Mouse (Mus musculus) midbrain, postnatal 0 days (tissue): ENCODE measurements around the gene Ncam1. TPM values are rescaled to one million over a fixed set of nuclear protein-coding genes. Genes with fewer than 3 reads are reported as not detected.

Experiments used
- ATAC-seq: fragments of 200-750 bp; cut with Nextera tagmentation; 2 replicates; pipeline ENCODE4 v1.8.0; 2017; ENCODE audit warnings: moderate number of reproducible peaks, mild to moderate bottlenecking, moderate TSS enrichment, moderate library complexity; ENCODE audit not compliant: low FRiP score
- DNase-seq: peaks from one replicate; pipeline ENCODE4 v3.0.0-alpha.2; 2015; ENCODE audit warnings: low spot score
- H3K27ac ChIP-seq: fragments of 300-500 bp; sonication (generic); 2 replicates; pipeline ENCODE4 v1.5.1; 2014; ENCODE audit warnings: low read depth, mild to moderate bottlenecking, low read length, mixed read lengths
- H3K27me3 ChIP-seq: fragments of 300-500 bp; sonication (generic); 2 replicates; pipeline ENCODE4 v1.6.1; 2014; ENCODE audit warnings: low read length, control low read depth, mixed read lengths; ENCODE audit not compliant: insufficient read depth
- H3K36me3 ChIP-seq: fragments of 300-500 bp; sonication (generic); 2 replicates; pipeline ENCODE4 v1.6.1; 2014; ENCODE audit warnings: low read length, control low read depth, mixed read lengths; ENCODE audit not compliant: insufficient read depth
- H3K4me1 ChIP-seq: fragments of 300-500 bp; sonication (generic); 2 replicates; pipeline ENCODE4 v1.6.1; 2014; ENCODE audit warnings: mild to moderate bottlenecking, control low read depth, antibody characterized with exemption, low read length, mixed read lengths; ENCODE audit not compliant: insufficient read depth
- H3K4me2 ChIP-seq: fragments of 300-500 bp; sonication (generic); 2 replicates; pipeline ENCODE4 v1.6.1; 2014; ENCODE audit warnings: low read depth, mild to moderate bottlenecking, low read length, mixed read lengths; ENCODE audit not compliant: poor library complexity, severe bottlenecking
- H3K4me3 ChIP-seq: fragments of 300-500 bp; sonication (generic); 2 replicates; pipeline ENCODE4 v1.5.1; 2014; ENCODE audit warnings: low read depth, mild to moderate bottlenecking, low read length, moderate library complexity
- H3K9ac ChIP-seq: fragments of 300-500 bp; sonication (generic); replicated peaks from 2 replicates; pipeline ENCODE4 v1.6.1; 2014; ENCODE audit warnings: mild to moderate bottlenecking, low read length, moderate library complexity, mixed read lengths; ENCODE audit not compliant: poor library complexity, severe bottlenecking
- H3K9me3 ChIP-seq: fragments of 300-500 bp; sonication (generic); 2 replicates; pipeline ENCODE4 v1.6.1; 2016; ENCODE audit warnings: low read length, control low read depth
- CTCF ChIP-seq: IDR thresholded peaks from 2 replicates; pipeline ENCODE4 v1.5.1; 2016; ENCODE audit warnings: antibody characterized with exemption, mild to moderate bottlenecking
- WGBS: fragments of 180-500 bp; shearing (Covaris S2); extraction: QIAGEN DNeasy Blood & Tissue Kit; methylation state at CpG from one replicate; pipeline ENCODE4 v1.1.7; 2014; 5-methylcytosine and 5-hydroxymethylcytosine counted together
- polyA plus RNA-seq: library from polyadenylated mRNA; unstranded; fragments of >200 nt; fragmentation: Nextera tagmentation; extraction: Ambion mirVana; gene quantifications from 2 replicates; pipeline ENCODE4 v1.2.1, GENCODE M21; 2015
- total RNA-seq: library from RNA; depleted of rRNA; stranded (reverse); fragments of >200 nt; gene quantifications from 2 replicates; pipeline ENCODE4 v1.2.3, GENCODE M21; 2014

Ncam1 gene
- total and polyA plus RNA-seq, 2 experiments from 2014 or later, result 603 to 685 TPM

DNA sequence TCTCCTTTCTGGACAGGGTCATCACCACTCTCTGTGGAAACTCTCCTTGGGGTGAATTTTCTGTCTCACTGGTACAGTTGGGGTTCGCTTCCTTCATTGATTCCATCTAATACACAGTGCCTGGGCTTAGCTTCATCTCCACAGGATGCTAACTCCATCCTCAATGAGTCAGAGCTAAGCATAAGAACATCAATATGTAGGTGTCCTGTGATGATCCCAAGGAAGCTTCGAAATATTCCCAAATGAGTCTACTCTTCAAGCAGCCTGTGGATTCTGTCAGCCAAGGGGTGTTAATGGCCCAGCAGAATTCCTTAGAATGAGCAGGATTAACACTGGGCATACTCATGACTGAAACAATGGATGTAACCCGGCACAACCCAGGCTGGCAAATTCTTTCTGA is 144.3 kb downstream of the Ncam1 start:
- TF ChIP-seq CTCF, result no peak
- no peak for ATAC-seq
- H3K36me3 ChIP-seq, result no peaks in the 10 kb centered on the region
- no peaks in the 10 kb centered on the region for H3K27me3 ChIP-seq
- no peaks in the 10 kb centered on the region for H3K9me3 ChIP-seq
- no peak overlapping the region for H3K27ac ChIP-seq
- no peak overlapping the region for H3K4me3 ChIP-seq
- no peak overlapping the region for H3K9ac ChIP-seq
- no peaks in the 10 kb centered on the region for H3K4me1 ChIP-seq
- no peak for DNase-seq
- 79% methylated on average over 3 of the region's 3 CpGs for WGBS
- no peak overlapping the region for H3K4me2 ChIP-seq

DNA sequence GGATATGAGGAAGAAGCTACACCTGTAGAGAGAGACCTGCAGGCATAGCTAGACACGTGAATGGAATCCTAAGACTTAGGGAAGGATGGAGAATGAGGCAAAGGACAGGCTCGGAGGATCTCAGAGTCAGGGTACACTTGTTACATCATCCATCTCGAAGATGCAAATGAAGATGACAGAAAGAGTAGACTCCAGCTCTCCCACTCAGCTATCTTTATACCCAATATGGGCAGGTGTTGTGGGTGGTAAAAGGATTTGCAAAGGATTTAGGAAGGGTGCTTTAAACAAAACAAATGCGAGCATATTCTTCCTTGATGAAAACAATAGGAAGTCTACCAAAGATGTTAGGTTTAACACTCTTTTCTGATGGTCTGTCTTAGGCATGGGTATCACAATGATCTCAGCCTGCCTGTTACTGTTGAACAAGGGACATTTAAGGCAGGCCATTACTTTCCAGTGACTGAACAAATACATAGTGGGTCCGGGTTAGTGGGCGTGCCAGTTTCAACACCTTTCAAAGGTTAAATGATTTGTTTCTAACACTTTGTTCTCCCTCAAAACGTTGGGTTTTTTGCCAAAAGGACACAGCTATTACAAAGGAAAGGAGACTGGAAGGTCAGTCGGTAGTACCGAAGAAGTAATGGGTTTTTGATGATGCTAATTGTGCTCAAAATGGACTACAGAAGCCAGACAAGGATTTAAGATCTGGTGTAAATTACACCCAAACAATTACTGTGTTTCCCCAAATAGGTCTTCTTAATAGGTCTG is 145.1 kb downstream of the Ncam1 start:
- no peaks in the 10 kb centered on the region for H3K4me1 ChIP-seq
- no peak overlapping the region for H3K4me3 ChIP-seq
- no peaks in the 10 kb centered on the region for H3K27me3 ChIP-seq
- no peak for DNase-seq
- no peak for TF ChIP-seq CTCF
- 82% methylated on average over 9 of the region's 9 CpGs for WGBS
- no peak for ATAC-seq
- no peak overlapping the region for H3K27ac ChIP-seq
- H3K4me2 ChIP-seq, result no peak overlapping the region
- no peaks in the 10 kb centered on the region for H3K36me3 ChIP-seq
- no peak overlapping the region for H3K9ac ChIP-seq
- no peaks in the 10 kb centered on the region for H3K9me3 ChIP-seq

DNA sequence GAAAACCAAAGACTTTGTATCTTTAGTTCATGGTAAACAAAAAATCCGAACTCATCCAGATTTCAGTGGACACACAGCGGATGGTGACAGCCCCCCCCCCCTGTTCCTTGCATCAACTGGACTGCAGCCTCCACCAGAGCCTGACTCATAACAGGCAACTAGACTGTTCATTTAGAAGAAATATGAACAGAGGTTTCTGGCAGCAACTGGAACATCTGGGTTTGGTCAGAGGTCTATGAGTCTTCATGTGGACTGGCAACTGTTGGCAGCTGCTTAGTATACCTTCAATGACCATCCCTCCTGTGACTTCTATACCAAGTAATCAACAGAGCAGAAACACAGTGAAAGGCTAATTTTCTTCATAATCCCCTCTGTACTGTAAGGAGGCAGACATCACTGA is 154.4 kb downstream of the Ncam1 start:
- 95% methylated on average over 2 of the region's 2 CpGs for WGBS
- Histone ChIP-seq H3K36me3 (no peaks in the 10 kb centered on the region), H3K27me3 (no peaks in the 10 kb centered on the region), H3K9me3 (no peaks in the 10 kb centered on the region), H3K4me2 (no peak overlapping the region), H3K4me3 (no peak overlapping the region), H3K9ac (no peak overlapping the region), H3K27ac (no peak overlapping the region), H3K4me1 (peaks cover 6% of the 10 kb centered on the region)
- ATAC-seq (no peak), DNase-seq (no peak)
- no peak for TF ChIP-seq CTCF

DNA sequence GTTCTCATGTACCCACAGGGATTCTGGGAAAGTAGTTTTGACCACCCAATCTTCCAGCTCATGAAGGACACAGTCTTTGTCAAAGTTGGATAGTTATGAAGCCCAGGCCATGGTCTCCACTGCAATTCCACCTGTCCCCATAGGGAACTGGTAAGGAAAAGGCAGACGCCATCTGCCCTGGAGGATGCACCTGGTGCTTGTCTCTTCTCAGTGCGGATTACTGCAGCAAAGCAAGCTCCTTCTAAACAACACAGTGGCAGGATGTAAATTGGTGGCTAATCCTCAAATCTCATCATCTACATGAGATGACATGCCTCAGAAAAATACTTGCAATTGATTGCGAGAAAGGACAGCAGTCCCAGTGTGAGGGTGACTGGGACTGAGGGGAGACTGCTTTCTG is 158.0 kb downstream of the Ncam1 start:
- no peak for ATAC-seq

DNA sequence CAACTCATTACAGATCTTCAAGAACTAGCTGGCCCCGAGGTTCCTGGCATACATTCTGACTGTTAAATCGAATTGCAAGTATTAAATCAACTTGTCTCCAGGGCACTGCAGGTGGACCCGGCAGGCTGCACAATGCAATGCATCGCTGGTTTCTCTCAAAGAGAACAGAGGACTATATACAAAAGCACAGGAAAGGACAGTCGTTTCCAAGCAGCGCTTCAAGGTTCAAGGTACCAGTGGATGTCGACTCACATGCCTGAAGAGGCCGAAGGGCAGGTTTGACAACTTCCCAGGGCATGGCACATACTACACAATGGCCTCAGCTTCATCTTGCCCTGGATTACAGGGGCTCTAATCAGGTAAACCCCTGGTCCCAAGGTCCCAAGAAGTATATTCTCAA is 158.6 kb downstream of the Ncam1 start:
- Histone ChIP-seq H3K4me3 (no peak overlapping the region), H3K4me1 (peaks cover 14% of the 10 kb centered on the region), H3K36me3 (no peaks in the 10 kb centered on the region), H3K4me2 (no peak overlapping the region), H3K27ac (no peak overlapping the region), H3K9me3 (no peaks in the 10 kb centered on the region), H3K27me3 (no peaks in the 10 kb centered on the region), H3K9ac (no peak overlapping the region)
- ATAC-seq (no peak), DNase-seq (peak; percentile 36)
- TF ChIP-seq CTCF, result no peak
- whole genome bisulfite sequencing, result 30% methylated on average over 8 of the region's 8 CpGs

More for the DNA sequence above, 158.0 kb downstream of the Ncam1 start:
- no peaks in the 10 kb centered on the region for H3K36me3 ChIP-seq
- no peaks in the 10 kb centered on the region for H3K9me3 ChIP-seq
- WGBS, result 66% methylated on average over 3 of the region's 3 CpGs
- peaks cover 14% of the 10 kb centered on the region for H3K4me1 ChIP-seq
- H3K9ac ChIP-seq, result no peak overlapping the region
- H3K4me2 ChIP-seq, result no peak overlapping the region
- no peak overlapping the region for H3K27ac ChIP-seq
- DNase-seq, result peak; percentile 38
- no peak overlapping the region for H3K4me3 ChIP-seq
- no peak for TF ChIP-seq CTCF
- H3K27me3 ChIP-seq, result no peaks in the 10 kb centered on the region

DNA sequence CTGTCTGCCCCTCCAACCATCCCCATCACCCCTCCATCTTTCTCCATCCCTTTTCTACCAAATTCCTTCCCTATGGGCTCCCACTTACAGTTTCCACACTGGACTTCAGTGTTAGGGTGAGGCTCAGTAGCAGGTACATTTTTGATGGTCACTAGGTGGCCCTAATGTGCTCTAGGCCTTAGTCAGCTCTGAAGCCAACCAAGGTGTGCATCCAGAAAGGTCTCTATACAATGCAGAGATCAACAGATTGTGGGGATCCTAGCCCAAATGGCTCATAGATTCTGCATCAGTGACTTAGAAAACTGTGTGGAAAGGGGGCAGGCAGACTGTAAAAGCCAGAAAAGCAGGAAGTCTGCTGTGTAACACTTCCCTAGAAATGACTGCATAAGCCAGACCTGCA is 160.8 kb downstream of the Ncam1 start:
- no peak overlapping the region for H3K9ac ChIP-seq
- no peak for TF ChIP-seq CTCF
- no peaks in the 10 kb centered on the region for H3K9me3 ChIP-seq
- no peak overlapping the region for H3K27ac ChIP-seq
- DNase-seq (no peak), ATAC-seq (no peak)
- H3K36me3 ChIP-seq, result no peaks in the 10 kb centered on the region
- H3K4me2 ChIP-seq, result no peak overlapping the region
- H3K27me3 ChIP-seq, result no peaks in the 10 kb centered on the region
- H3K4me1 ChIP-seq, result peaks cover 14% of the 10 kb centered on the region
- H3K4me3 ChIP-seq, result no peak overlapping the region
